Mouse (Mus musculus): ENCODE measurements around the gene Pax3.

Gene Pax3

GRCm38 (mm10) chr1:78196751-78197311, at the start of gene Pax3:
Gene Pax3 (minus strand): TSS chr1:78197134.
- no peak for DNase-seq (ENCODE audit: low read depth, low spot score)

DNA sequence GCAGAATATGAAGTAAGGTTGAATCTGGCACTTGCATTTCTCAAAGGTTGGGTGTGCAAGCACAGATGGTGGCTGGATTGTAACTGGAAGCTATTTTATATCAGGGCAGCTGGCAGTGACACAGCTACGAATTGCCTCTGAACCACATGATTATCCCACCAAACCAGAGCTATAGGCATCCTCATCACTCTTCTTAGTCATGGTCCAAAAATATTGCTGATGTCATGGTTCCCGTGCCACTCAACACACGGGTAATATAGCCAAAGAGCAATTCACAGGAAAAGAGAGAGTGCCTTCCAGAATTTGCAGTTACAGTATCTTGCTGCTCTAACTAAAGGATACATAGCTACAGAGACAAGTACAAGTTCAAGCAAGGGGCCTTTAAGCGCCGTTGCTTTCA, 37.4 kb upstream of the Pax3 start:
- no peak for DNase-seq (ENCODE audit: low read depth, low spot score)

- DNase-seq (ENCODE audit: low read depth, low spot score) = no peak
Observed at GRCm38 (mm10) chr1:78231901-78232546, 35.1 kb upstream of the Pax3 start.

GRCm38 (mm10) chr1:78229801-78230200, 32.9 kb upstream of the Pax3 start:
- no peak for DNase-seq (ENCODE audit: low read depth, low spot score)

DNA sequence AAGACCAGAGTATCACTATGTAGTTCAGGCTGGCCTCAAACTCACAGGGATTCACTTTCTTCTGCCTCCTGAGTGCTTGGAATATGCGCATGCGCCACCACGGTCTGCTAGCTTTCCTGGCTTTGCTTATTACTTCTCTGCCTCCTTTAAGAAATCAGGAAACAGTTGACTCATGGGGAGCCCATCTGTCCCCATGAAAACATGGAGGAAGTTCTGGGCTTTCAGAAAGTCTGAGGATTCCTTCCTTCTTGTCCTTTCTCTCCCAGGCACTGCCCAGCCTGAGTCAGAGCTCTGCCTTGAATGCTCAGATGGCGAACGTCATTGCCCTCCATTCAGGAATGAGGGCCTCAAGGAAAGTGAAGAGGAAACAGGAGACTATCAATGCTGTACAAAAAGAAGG, 31.8 kb upstream of the Pax3 start:
- no peak for DNase-seq (ENCODE audit: low read depth, low spot score)

DNA sequence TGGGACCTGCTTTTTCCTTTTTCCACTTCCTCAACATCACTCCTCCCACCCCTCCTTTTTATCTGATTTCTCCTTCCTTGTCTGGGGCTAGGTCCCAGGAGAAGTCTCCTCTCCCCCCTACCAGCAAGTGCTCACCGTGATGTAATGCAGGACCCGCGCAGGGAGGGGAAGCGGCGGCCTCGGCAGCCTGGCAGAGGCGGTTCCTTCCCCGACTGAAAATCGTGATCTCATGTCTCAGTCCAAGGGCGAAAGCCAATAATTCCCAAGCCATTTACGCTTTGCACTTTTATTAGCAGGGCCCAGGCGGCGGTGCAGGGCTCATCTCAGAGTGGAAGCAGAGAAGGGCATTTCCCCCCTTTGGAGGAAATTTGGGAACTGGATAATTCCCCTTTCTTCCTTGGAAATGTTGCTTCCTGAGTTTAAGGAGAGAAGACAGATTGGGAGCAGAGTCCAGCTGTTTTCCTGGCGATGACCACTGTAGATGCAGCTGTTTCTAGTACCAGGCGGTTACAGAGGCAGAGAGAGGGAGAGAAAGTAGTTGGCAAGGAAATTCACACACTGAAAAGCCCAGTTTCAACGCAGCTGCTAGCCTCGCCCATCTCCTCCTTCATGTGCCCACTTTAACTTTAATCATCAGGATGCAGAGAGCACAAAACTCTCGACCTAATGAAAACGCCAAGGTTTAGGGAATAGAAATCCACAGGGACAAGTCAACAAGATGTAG, 21.3 kb upstream of the Pax3 start:
- DNase-seq (ENCODE audit: low read depth, low spot score) = no peak

DNA sequence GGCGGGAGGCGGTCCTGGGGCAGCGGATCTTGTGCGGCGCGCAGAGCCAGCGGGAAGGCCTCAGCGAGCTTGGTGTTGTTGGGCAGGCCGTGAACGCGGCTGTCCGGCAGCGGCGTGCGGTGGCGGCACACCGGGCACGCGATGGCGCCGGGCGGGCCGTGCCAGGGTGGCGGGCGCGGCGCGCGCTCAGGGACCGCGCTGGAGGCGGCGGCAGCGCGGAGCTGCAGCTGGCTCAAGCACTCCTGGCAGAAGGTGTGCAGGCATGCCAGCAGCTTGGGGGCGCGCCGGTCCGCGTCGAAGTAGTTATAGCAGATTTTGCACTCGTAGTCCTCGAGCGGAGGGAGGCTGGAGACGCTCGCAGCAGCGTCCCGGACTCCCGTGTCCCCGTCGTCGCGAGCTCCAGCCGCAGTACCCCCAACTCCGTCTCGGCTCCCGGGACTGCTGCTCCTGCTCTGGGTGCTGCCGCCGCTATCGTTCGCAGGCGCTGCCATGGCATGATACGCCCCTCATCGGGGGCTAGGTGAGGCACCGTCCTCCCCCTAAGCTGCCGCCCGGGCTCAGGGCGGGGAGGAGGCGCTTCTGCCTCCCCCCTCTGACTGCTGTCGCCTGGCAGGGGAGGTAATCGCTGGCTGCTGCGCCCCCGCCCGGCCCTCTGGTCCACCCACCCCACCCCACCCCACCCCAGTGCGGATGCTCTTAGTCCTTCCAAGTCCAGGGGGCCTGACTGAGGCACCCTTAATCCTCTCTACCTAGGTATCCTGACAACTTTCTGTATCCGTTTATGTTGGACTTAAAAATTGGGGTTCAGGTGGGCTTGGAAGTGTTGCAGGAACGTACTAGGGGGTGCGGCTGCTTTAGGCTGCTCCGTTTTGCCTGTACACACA, 20.5 kb upstream of the Pax3 start:
- DNase-seq (ENCODE audit: low read depth, low spot score) = no peak

DNA sequence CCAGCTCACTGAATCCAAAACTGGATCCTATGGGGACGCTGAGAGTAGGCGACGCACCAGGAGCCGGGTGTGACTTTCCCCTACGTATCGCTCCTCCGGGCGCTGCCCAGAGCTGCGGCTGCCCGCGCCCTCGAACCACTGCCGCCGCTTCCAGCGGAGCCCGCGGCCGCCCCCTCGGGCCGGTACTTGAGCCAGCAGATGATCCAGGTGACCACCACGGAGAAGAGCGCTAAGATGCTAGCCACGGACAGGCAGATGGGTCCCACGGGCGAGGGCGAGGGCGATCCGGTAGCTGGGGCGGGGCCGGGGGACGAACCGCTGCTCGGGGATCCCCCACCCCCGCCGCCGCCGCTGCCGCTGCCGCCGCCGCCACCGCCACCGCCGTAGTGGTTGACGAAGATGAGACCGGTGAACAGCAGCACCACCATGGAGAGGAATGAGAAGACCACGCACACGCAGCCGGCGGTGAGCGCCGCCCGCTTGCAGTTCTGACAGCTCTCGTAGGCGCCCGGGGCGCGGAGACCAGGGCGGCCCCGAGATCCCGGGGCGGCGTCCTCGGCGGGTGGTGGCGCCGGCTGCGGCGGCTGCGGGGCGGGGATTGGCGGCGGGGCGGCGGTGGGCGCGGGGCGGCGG, 19.7 kb upstream of the Pax3 start:
- no peak for DNase-seq (ENCODE audit: low read depth, low spot score)

- DNase-seq (ENCODE audit: low read depth, low spot score) = no peak
Observed at GRCm38 (mm10) chr1:78215749-78216508, 19.0 kb upstream of the Pax3 start.

DNA sequence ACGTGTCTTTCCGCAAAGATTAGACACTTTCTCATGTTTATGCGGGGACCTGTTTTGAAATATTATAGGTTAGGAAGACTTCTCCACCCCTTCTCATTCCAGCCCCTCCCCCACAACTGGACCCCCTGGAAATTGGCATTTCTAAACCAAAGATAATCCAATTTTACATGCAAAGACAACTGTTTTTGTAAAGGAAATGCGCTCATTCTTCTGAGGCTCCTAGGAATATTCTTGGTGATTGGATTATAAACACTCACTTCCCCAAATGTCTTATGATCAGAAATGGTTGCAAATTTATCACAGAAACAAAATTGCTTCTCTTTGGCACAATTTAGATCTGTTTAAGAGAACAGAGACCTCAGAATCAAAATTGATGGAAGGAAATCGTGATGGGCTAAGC, 14.1 kb upstream of the Pax3 start:
- no peak for DNase-seq (ENCODE audit: low read depth, low spot score)

DNA sequence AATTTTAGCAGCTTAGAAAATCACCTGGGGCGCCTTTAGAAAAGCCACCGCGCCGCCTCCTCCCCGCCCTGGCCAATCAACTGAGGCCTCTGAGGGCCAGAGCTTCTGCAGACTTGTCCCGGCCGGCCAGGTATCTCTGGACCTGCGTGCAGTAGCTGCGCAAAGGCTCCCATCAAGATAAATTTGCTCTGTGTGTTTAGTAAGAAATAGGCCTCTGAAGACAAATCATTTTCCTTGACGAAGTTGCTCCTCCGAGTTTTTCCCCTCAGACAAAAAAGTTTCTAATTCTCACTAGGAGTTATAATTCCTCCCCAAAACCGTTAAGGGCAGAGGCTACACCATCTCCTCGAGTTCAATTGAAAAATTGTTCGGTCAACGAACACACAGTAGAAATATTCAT, 13.6 kb upstream of the Pax3 start:
- DNase-seq (ENCODE audit: low read depth, low spot score) = no peak

DNA sequence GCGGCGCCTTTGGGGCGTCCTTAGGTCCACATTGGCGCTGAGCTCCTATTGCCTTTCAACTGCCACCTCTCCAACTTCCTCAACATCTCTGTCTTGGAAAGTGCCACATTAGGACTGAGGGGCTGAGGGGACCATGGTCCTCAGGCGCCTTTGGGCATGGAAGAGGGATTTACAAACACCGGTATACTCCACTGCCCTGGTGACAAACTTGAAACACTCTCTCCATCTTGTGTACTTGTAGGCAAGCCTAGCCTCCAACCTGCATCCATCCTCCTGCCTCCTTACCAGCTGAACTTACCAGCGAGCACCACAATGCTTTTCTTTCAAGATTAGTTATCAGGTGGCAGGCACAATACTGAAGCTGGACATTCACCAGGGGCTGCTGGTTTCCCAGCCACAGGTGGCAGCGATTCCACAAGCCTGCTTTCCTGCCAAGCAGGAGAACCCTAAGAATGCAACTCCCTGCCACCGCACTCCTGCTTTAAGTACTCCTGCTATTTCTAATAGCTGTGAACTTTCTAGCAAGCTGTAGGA, 11.4 kb upstream of the Pax3 start:
- no peak for DNase-seq (ENCODE audit: low read depth, low spot score)

GRCm38 (mm10) chr1:78204341-78204740, 7.4 kb upstream of the Pax3 start:
- no peak for DNase-seq (ENCODE audit: low read depth, low spot score)

- DNase-seq (ENCODE audit: low read depth, low spot score) = no peak
Observed at GRCm38 (mm10) chr1:78203622-78204211, 6.8 kb upstream of the Pax3 start.

DNA sequence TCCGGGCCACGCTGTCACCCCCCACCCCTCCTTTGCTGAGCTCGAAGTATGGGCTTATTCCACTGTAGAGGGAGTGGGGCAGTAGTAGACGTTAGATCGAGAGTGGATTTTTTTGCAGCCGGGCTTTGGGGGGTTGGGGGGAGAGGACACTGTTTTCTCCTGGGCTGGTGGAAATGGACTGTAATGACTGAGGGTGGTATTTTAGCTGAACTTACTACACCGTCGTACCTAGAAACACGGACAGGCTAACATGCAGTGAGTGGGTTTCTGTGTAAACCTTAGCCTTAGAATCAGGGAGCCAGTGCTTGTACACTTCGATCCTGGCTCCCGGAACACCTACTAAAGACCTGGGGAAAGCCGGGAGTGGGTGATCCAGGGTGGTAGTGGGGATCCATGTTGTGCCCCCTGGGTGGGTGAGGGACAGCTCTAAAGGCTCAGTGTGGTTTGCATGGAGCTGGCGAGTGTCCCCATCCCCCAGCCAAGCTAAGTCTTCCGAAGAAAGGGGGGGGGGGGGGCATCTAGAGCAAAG, 6.2 kb upstream of the Pax3 start:
- no peak for DNase-seq (ENCODE audit: low read depth, low spot score)

- no peak for DNase-seq (ENCODE audit: low read depth, low spot score)
Observed at GRCm38 (mm10) chr1:78202466-78203085, 5.6 kb upstream of the Pax3 start.

DNA sequence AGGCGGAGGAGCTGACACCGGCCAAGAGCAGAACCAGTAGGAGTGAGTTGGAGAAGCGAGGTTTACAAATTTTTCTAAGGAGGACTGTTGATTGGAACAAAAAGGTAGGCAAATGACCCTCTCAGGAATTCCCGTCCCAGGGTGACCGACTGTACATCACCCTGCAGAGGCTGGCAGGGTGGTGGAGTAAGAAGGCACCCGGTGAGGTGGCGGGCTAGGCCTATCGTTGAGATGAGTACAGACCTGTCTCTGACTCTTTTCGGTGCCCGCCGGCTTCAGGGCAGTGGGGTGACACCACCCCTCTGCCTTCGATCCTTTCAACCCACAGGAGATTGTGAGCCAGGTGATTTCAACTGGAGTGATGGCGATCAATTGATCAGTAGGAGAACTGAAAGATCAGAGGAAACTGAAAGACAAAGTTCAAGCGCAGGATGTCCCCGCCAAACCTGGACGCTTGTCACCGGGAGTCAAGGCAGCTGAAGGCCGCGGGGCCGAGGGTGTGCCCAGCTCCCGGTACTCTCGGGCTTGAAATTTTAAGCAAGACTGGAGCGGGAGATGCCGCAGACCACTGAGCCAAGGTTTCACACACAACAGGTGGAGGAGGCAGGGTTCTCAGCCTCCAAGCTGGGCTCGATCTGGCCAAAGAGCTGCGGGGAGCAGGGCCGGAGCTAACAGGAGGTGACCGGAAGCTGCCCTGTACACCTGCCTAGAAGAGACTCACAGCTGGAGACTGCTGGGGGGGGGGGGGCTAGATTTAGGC, 4.5 kb upstream of the Pax3 start:
- DNase-seq (ENCODE audit: low read depth, low spot score) = no peak

GRCm38 (mm10) chr1:78200191-78200590, 3.3 kb upstream of the Pax3 start:
- DNase-seq (ENCODE audit: low read depth, low spot score) = no peak

DNA sequence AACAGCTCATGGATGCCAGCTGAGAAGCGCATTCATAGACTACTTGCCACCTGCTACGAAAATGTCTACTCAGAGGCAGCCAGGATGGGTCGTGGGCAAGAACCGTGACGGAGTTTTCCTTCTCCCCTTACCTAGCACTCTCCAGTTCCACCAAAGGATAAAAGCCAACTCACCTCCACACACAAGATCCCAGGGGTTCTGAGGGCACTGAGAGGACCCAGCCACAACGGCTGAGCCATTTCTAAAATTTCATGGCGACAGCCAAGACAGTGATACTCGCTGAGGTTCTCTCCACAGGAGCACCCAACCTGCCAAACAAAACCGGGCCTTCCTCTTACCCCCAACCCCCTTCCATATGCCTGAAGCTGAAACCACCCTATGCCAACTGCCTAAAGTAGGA, 2.3 kb upstream of the Pax3 start:
- DNase-seq (ENCODE audit: low read depth, low spot score) = no peak
